Mouse (Mus musculus): ENCODE measurements around the gene Dtx3l.
"Not testable (repeated sequence)": the region's sequence is repeated elsewhere in the genome, so short reads cannot be mapped to it uniquely, and the experiment has no call there.

Gene Dtx3l

DNA sequence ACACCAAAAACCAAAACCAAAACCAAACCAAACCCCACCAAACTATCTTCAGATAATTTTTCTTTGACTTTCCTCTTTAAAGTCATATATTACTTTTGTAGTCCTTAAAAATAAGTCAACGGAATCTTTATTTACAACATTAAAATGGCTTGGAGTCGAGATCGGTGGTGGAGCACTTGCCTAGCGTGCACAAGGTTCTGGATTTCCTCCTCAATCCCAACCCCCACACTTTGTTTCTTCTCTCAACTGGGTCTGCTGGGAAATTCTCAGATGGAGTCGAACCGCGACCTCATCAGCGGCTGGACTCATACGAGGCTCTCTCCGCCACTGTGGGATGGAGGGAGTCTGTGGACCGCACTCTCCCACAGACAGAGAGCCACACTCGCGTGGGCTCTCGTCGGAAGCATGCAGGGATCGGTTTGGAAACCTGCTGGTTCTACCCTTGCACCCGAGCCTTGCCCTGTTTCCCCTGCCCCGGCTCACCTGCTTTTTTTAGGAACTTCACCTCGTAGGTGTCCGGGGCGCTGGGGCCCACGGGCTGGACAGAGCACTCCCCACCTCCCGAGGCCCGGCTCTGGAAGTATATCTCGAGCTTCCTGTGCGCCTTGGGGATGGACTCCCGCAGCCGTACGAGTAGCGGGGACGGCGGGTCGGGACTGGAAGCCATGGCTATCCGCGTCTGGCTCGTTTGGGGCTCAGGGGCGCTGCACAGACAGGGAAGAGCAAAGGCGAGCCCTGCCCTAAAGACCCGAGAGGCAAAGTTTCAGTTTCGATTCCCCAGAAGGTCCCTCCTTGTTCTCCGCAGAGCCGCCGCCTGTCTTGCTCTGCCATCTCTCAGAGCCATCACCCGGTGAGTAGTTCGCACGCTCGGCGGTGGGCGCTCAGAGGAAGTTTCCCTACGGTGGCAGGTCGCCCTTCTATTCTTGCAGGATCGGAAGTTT, at the start of gene Dtx3l, which contains the start of gene Parp9:
Dtx3l (minus strand) TSS at position 941 of the 941 bp plus-strand sequence.
Parp9 (plus strand) TSS at position 260 of the 941 bp plus-strand sequence.
- in situ Hi-C loops (cut with MboI): no loop called here

DNA sequence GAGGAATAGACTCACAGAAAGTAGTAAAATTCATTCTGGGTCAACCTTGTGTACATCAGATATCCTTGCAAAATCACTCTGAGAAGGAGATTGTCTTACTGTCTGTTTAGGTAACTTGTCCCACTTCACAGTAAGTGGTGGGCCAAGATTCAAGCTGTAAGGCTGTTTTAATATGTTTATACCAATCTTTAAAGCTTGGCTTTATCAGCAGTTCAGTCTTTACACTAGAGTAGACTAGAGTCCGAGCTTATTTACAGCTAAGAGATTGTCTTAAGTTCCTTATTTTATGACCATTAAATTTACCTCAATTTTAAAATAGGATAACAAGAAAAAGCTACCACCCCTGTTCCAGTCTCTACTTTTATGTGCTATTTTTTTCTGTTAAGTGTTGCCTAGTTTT, 49.0 kb upstream of the Dtx3l start:
- in situ Hi-C loops (cut with MboI): no loop called here

GRCm38 (mm10) chr16:35984471-35984870, 45.5 kb upstream of the Dtx3l start:
- in situ Hi-C loops (cut with MboI): no loop called here

DNA sequence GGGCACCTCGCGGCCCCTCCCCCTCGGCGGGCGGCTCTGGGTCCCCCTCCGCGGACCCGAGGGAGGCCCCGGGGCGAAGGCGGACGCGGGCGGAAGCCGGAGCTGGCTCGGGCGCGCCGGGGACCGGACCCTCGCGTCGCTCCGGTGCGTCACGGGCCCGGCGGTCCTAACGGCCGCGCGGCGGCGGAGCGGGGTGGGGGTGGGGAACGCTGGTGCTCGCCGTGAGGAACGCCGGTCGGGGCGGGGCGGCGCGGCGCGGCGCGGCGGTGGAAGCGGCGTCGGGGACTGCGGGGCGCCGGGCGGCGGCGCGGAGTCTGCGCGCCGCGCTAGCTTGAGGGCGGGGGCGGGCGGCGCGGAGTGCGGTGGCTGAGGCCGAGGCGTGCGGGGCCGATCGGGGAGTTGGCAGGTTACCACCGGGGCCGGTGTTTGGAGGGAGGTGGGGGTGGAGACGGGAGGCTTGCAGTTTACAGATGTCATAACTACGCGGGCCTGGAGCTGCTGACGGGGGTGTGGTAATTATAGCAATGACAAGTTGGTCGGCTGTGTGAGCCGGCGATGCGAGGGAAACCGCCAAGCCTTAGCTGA, 44.7 kb upstream of the Dtx3l start:
- in situ Hi-C loops (cut with MboI): no loop called here

DNA sequence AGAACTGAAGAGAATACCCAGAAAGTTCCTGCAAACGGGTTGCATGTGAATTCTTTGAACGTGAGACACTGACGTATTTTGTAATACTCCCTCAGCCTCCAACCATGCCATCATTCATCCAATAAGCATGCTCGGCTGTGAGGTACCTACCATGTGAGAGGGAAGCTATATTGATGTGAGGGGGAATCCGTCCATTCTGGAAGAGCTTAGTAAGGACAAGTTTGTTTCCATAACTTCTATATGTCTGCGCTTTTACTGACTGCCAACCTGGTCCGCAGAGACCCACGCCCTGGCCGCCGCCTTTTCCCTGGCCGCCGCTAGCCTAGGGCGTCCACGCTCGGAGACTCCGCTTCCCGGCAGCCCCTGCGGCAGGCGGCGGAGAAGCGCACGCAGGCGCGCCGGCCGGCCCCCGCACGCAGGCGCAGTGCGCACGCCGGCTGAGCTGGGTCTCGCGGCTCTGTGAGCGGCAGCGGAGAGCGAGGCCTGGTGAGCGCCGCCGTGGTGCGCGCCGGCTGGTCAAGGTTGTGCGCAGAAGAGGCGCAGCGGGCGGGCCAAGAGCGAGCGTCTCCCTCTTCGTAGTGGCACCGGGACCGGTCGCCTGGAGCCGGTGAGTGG, 44.1 kb upstream of the Dtx3l start:
- in situ Hi-C loops (cut with MboI): no loop called here

DNA sequence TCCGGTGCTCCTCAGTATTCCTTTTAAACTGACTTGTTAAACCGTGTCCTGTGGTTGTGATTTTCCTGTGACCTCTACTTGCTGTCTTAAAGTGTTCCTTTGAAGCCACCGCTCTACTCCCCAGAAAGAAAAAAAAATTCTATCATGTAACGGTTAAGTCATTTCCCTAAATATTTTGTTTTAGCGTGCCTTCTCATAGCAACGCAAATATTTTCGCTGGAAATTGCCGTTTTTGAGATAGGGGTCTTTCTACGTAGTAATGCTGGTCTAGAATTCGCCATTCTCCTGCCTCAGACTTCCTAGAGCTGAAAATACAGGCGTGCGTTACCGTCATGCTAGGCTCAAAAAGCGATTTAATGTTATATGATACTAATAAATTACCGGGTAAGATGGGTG, 43.6 kb upstream of the Dtx3l start:
- in situ Hi-C loops (cut with MboI): no loop called here

GRCm38 (mm10) chr16:35981363-35981821, 42.4 kb upstream of the Dtx3l start:
- in situ Hi-C loops (cut with MboI): no loop called here

- in situ Hi-C loops (cut with MboI): not testable (repeated sequence)
Measured at GRCm38 (mm10) chr16:35978450-35978849, 39.5 kb upstream of the Dtx3l start, which contains the start of gene Kpna1. Kpna1 (plus strand) TSS chr16:35978750.

DNA sequence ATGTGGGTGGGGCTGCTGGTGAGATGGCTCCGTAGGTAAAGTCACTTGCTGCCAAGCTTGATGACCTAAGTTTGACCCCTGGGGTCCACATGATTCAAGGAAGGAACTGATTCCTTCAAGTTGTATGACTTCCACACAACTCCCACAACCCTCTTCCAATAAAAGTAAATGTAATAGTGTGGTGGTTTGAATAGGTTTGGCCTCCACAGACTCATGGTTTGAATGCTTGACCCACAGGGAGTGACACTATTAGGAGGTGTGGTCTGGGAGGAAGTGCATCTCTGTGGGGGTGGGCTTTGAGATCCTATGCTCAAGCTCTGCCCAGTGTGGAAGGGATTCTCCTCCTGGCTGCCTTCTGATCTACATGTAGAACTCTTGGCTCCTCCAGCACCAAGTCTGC, 35.1 kb upstream of the Dtx3l start:
- in situ Hi-C loops (cut with MboI): no loop called here

DNA sequence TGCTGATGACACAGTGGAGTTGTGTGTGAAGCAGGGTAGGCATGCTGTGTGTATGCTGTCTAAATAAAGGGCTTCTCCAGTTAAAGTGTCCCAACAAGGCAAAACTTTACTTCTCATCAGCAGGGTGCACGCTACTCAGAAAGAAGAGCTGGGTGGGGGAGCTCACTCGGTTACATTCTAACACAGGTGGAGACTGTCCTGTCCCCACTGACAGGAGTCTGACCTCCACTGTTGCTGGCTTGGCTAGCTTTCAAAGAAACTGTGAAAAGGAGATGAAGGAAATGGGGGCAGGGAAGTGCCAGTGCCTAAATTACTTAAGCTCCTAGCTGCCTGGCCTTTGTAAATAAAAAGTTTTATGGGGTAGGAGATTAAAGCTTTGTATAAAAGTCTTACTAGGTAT, 29.2 kb upstream of the Dtx3l start:
- in situ Hi-C loops (cut with MboI): no loop called here

DNA sequence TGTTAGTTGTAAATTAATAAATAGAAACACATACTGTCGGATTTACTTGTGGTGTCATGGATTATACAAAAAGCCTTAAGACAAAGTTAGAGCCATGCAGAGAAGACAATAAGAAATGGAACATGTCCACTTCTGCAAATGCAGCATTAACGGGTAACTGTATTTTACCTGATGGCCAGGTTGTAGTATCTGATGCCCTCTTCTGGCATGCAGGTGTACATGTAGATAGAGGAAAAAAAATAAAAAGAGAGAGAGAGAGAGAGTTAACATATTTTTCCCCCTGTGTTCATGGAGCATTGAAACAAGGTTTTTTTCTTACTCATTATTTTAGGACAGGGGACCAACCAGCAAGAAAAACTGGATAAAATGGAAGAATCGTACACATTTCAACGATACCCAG, 28.4 kb upstream of the Dtx3l start:
- in situ Hi-C loops (cut with MboI): no loop called here

GRCm38 (mm10) chr16:35966411-35967115, 27.6 kb upstream of the Dtx3l start:
- in situ Hi-C loops (cut with MboI): no loop called here

GRCm38 (mm10) chr16:35965991-35966390, 27.0 kb upstream of the Dtx3l start:
- in situ Hi-C loops (cut with MboI): not testable (repeated sequence)

DNA sequence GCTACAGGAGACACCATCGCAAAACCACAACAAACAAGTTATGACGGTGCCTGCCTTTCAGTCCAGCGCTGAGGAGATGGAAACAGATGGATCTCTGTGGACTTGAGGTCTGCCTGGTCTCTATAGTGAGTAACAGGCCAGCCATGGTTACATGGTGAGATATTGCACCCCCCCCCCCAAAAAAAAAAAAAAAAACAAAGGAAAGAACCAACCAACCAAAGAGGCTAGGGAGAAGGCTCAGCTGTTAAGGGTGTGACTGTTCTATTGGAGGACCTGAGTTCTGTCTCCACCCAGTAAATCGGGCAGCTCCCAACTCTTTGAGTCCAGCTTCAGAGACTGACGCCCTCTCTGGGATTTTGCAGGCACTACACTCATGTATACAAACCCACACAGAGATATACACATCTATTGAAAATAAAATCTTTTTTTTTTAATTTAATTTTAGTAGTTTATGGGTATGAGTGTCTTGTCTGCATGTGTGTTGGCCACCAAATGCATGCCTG, 13.7 kb upstream of the Dtx3l start:
- in situ Hi-C loops (cut with MboI): no loop called here

DNA sequence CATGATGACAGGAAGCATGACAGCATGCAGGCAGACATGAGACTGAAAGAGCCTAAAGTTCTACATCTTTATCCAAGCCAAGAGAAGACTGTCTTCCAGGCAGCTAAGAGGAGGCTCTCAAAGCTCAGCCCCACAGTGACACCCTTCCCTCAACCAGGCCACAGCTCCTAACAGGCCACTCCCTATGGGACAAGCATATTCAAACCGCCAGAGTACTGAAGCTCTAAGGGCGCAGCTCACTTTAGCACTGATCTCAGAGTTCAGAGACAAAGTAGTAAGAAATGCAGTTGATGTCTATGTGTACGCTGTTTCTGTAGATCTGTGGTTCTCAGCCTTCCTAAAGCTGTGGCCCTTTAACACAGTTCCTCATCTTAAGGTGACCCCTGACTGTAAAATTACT, 12.3 kb upstream of the Dtx3l start:
- in situ Hi-C loops (cut with MboI): no loop called here

DNA sequence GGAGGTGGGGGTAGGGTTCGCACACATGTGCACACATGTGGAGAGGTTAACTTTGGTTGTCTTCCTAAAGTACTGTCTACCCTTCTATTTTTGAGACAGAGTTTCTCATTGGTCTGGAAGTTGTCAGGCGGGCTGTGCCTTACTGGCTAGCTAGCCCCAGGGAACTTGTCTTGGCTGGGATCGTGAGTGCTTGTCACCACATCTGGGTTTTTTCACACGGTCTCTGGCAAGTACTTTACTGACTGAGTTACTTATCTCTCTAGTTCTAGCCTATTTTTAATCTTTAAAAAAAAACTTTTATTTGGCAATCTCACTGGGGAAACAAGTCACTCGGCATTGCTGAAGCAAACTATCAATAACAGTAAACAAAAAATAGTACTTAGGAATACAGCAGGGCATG, 10.3 kb upstream of the Dtx3l start:
- in situ Hi-C loops (cut with MboI): no loop called here

GRCm38 (mm10) chr16:35941382-35941781, 2.4 kb upstream of the Dtx3l start:
- in situ Hi-C loops (cut with MboI): no loop called here

DNA sequence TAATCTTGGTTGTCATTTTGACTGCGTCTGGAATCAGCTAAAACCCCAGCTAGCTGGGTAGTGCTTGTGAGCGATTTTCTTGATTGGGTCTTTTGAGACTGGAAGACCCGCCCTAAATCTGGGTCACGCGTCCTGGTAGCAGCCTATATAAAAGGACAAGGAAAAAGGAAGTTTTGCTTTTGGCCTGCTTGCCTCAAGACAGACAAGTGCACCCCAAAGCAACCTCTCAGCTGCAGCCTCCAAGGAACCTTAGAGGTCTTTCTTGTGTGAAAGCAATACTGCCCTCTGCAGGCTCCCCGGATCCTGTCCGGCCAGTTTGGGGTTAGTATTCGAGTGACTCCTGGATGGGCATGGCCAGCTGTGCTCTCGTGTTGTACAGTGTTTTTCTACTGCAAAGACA, 739 bp upstream of the Dtx3l start:
- in situ Hi-C loops (cut with MboI): no loop called here

GRCm38 (mm10) chr16:35939261-35939660, 310 bp upstream of the Dtx3l start:
- in situ Hi-C loops (cut with MboI): no loop called here

DNA sequence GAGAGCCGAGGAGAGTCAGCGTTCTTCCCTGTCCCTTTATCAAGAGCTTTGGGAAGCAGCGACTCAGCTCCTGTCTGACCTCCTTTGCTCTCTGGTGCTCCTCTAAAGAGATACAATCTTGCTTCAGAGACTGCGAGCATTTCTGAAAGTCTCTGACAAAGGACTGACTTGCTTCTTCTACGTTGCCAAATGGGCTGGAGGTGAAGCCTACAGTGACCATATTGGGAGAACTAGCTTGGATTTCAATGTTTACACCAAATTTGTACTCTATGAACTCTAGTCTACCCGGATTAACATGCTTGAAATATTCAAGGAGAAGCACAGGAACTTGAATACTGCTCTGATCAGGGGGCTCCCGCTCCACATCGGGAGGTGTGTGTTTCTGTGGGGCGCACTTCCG, 5.8 kb downstream of the Dtx3l start:
- in situ Hi-C loops (cut with MboI): no loop called here

- in situ Hi-C loops (cut with MboI): no loop called here
Measured at GRCm38 (mm10) chr16:35932179-35933055, 6.5 kb downstream of the Dtx3l start.

Data from mature B cell (primary cell).